Mouse (Mus musculus) spleen, adult 18-20 months (tissue): ENCODE data around the gene Paics.
"Not testable (repeated sequence)": the region's sequence is repeated elsewhere in the genome, so short reads cannot be mapped to it uniquely, and the experiment has no call there.

Experiments used
- DNase-seq, 2 experiments: peaks; one replicate each; pipeline ENCODE4 v3.0.0; 2022; ENCODE audit warnings: mixed read lengths in 2 of 2

Gene Paics

DNA sequence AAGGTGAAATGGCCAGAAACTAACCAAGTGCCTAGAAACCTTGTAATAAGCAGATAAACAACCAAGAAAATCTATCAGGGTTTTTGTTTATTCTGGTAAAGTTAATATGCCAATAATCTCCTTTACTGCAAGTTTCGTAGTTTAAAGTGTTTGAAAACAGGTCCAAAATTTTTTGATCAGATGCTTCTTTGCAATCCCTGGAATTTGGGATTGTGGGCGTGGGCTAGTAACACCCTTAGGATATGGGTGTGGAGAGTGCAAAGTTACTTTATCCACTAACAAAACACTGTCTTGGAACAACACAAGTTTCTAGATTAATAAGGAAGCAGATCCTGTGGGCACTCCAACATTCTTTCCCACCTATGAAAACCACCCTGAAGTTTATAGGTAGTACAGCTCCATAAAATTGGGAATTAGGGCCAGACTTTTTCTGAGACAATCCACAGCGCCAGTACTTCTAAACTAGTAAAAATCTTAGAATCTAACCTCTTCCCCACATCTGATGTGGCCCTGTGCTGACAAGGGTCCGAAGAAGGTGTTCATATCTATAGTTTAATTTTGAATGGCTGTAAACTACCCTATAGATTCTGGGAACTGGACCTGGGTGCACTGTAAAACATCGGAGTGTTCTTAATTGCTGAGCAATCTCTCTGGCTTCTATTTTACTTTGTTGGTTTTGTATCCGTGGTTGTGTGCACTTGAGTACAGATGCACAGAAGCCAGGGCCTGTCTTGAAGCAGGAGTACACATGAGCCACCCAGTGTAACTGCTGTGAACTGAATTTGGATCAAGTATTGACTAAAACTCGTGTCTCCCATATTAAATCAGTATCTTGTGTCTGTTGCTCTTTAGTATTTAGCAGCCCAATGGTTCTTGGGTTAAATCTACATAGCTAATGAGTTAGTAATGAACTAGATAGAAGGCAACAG lies 1.3 kb downstream of the Paics start:
- DNase-seq: no peak

GRCm38 (mm10) chr5:76953794-76954193 lies 2.7 kb downstream of the Paics start:
- DNase-seq: no peak

DNA sequence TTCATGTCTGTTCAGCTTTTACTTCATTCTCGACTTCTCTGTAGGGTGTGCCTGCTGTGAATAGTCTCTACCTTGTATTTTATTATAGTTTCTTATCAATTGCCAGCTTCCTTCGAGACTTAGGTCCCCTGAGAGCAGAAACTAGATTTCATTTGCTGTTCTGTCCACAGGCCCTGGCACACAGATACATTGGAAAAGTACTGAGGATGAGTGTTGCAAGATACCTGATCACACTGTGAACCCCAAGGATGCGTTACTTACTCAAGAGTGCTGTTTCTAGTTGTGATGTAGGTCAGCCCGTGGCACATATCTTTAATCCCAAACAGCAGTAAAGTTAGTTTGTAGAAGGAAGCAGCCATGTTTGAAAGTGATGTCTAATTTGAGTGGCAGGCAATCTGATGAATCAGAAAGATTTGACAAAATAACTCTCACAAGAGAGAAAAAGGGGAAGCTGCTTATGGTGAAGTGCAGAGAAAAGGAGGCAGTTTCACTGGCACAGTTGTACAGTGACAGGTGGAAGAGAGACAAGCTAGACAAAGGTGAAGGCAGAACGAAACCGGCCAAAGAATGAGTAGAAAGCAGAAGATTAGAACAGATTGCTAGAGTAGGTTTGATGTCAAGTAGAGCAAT lies 3.3 kb downstream of the Paics start:
- DNase-seq: no peak

- no peak for DNase-seq
These were observed 4.4 kb downstream of the Paics start for GRCm38 (mm10) chr5:76955474-76955873.

DNA sequence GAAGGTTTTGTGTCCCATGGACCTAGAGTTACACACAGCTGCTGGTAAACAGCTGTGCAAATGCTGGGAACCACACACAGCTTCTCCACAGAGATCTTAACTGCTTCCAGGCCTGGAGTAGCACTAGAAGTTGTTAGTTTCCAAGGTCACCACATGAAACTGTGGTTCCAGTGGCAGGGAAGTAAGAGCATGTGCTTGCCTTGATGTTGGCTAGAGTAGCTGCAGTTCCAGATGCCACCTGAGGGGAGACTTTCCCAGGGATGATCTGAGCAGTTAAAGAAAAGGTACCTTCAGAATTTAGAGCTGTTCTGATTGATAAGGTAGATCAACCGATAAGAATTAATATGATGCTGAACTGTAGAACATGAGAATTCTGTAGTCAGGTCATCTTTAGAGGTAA lies 6.8 kb downstream of the Paics start:
- no peak for DNase-seq

DNA sequence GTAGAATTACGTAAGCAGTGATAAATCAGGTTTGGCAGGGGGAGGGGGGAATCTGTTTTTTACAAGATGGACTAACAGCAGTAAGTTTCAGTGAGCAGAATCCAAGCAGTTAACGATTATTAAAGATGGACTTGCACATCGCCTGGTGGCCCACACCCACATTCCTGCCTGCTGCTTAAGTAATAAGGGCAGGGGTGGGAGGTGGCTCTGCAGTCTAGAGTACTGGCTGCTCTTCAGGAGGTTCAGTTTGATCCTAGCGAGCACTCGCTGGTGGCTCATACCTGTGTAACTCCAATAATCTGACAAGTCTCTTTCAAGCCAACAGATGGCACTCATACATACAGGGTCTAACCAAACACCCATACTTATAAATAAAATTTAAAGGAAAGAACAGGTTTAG lies 8.5 kb downstream of the Paics start:
- DNase-seq: no peak

DNA sequence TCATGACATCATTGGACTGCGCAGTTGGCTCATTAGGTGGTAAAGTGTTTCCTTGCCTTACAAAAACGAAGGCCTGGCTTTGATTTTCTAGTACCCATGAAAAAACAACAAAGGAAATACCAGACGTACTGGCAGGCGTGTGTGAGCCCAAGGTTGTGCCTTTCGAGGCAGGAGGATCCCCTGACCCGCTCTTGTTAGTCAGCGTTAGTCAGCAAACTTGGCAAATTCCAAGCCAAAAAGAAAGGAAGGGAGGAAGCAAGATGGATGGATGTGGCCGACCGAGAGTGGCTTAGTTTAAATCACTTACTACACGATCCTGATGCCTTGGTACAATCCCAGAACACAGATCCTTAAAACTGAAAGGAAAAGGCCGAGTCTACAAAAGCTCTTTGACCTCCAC lies 11.4 kb downstream of the Paics start:
- DNase-seq: no peak

- DNase-seq: no peak
These were observed 13.5 kb downstream of the Paics start for GRCm38 (mm10) chr5:76964651-76965050.

DNA sequence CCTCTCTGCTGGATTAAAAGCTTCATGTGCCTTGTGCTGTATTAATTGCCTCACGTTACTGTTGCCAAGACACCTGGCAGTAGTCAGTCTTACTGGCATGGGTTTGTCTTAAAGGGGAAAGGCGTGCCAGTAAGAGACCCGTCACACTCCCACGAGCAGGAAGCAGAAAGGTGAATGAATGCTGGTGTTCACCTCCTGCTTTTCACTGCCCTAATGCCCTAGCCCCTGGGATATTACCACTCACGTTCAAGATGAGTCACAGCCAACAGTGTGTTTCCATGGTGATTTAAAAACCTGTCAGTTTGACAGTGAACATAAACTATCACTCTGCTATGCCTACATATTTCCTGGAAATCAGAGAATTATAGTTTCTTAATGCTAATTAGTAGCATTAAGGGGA lies 18.1 kb downstream of the Paics start:
- no peak for DNase-seq

- DNase-seq: not testable (repeated sequence)
These were observed 20.0 kb downstream of the Paics start for GRCm38 (mm10) chr5:76971115-76971514.

- DNase-seq: no peak
These were observed 22.4 kb downstream of the Paics start for GRCm38 (mm10) chr5:76973488-76973887.

GRCm38 (mm10) chr5:76974207-76974553 lies 23.1 kb downstream of the Paics start:
- no peak for DNase-seq

- peak; percentile 67 to 76 for DNase-seq
These were observed 23.6 kb downstream of the Paics start, which contains the start of gene Srp72 for GRCm38 (mm10) chr5:76974554-76975285. TSS of gene Srp72 (plus strand) at chr5:76974683.

DNA sequence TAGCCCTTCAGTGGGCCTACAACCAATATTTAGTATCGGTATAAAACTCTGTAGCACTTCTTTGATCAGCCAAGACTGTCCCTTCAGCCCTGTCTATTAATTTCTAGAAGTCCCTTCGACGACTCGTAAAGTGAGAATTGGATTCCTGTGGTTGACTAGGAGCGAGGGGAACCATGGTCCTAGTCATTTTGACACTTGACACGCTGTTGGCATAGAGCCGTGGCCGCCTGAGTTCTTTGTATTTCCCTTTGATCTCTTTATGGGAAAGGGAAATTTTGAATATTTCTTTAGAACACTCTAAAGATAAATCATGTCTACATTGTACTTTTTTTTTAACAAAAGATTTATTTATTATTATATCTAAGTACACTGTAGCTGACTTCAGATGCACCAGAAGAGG lies 24.6 kb downstream of the Paics start:
- no peak for DNase-seq

- DNase-seq: no peak
These were observed 32.9 kb downstream of the Paics start for GRCm38 (mm10) chr5:76984015-76984414.

DNA sequence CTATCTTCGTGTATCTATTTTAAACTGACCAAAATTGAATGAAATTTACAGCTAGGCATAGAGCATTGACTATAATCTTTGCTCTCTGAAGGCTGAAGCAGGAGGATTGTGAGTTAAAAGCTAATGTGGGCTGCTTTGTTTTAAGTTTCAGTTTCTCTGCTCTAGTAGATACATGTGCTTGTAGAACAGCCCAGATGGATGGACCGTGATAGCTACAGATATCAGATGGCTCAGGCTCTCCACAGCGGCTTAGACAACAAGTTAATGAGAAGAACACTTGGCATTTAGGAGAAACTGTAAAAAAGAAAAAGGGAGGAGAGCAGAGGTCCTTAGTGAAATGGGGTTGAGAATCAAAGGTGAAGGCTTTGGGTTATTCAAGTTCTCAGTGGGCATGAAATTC lies 39.7 kb downstream of the Paics start:
- no peak for DNase-seq

DNA sequence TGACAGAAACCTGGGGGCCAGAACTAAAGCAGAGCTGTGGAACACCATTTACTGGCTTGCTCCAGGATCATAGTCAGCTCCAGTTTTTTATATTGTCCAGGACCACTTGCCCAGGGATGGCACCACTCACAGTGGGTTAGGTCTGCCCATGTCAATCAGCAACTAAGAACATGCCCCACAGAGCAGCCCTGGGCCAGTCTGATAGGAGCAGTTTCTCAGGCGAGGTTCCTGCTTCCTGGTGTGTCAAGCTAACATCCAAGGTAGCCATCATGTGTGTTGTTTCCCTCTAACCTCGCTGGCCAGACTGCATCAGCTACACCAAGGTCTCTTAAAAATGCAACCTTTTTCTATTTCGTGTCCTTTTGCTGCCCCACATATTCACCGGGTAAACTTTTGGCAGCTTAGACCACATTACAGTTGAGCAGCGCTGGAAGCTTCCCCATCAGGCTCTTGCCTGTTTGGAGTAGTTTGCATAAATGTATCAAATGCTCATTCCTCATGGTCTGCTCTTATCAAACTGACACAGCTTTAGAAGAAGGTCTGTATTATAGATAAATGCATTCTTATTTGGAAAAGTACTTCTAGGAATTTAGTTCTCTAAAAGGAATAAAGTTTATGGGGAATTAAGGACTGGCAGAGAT lies 42.2 kb downstream of the Paics start:
- DNase-seq: no peak

DNA sequence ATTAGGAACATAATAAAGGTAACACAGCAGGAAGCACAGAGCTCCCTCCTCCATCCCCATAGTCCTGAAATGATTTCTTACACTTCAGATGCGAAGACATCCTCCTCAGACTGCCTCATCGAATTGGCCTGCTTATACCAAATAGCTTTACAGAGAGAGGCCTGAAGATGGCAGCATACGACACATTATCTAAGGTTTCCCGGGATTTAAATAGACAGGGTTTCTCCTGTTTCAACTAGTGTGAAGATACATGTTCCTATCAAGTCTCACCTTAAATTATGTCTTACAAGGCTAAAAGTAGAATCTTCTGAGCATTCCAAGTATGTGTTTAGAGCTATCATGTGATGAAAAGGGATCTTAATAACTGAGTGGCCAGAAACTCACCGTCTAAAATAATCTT lies 47.3 kb downstream of the Paics start:
- DNase-seq: no peak

- DNase-seq: no peak
These were observed 50.1 kb downstream of the Paics start for GRCm38 (mm10) chr5:77001192-77001591.

DNA sequence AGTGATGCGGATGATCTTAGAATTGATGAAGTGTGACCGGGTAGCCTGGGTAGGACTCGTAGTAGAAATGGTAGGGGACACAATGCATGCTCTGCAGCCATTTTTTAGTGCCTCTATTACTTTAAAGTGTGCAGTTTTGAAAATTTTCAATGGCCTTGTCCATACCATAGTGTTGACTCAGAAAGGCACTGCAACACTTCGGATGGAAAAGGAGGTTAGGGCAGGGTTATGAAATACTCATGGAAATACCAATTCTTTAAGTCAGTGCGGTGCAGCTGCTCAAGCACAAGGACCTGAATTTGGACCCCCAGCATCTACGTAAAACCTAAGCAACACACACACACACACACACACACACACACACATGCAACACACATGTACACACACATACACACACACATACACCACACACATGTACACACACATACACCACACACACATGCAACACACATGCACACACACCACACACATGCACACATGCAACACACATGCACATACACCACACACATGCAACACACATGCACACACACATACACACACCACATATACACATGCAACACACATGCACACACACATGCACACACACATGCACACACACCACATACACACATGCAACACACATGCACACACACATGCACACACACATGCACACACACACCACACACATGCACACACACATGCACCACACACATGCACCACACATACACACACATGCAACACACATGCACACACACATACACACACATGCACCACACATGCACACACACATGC lies 53.1 kb downstream of the Paics start, which contains the start of gene Arl9:
TSS of gene Arl9 (plus strand) at position 5 of the 771 bp plus-strand sequence.
- DNase-seq: no peak

- DNase-seq: no peak
These were observed 59.2 kb downstream of the Paics start for GRCm38 (mm10) chr5:77010352-77010751.

GRCm38 (mm10) chr5:77011082-77011481 lies 60.0 kb downstream of the Paics start:
- DNase-seq: no peak
